8 mouse cellular contexts compared by ENCODE assay signal in genomic region chr4:135857597-135858186, GRCm38 (mm10). TPM values are rescaled to one million over a fixed set of nuclear protein-coding genes. Genes with fewer than 3 reads are reported as not detected.
DNase-seq lines count a peak whose midpoint lies in the region; ATAC-seq lines count a peak whose summit lies in the region.

No protein-coding gene starts in this region.

- WGBS in heart, embryonic 15.5 days: 8% methylated on average over 7 of the region's 7 CpGs

- ATAC-seq in heart, embryonic 15.5 days (replicated peaks; ENCODE audit: insufficient number of reproducible peaks, insufficient read depth, low FRiP score, low read depth): no peak
- ATAC-seq in cerebellum, adult (ENCODE audit: insufficient number of reproducible peaks, low FRiP score, low TSS enrichment): no peak

- peaks cover 43% of the 10 kb centered on the region for H3K4me1 ChIP-seq in heart, embryonic 15.5 days (replicated peaks)
- H3K4me1 ChIP-seq in brown adipose tissue, adult 24 weeks (ENCODE audit: control insufficient read depth, insufficient read depth, insufficient read length, low read length): peaks cover 7% of the 10 kb centered on the region

- H3K27me3 ChIP-seq in heart, embryonic 15.5 days: no peaks in the 10 kb centered on the region

- DNase-seq in heart, postnatal 25 days (ENCODE audit: low spot score): no peak
- DNase-seq in induced T-regulatory cell, adult 2 months (ENCODE audit: low read depth): peak; percentile 62
- peak; percentile 21 for DNase-seq in neural tube, embryonic 10.5 days (ENCODE audit: extremely low spot score, low spot score)
- DNase-seq in frontal cortex, adult 2 months (ENCODE audit: extremely low spot score in 1 of 2, low spot score in 1 of 2): no peak
- no peak for DNase-seq in adrenal gland, adult 18-20 months (ENCODE audit: low spot score in 2 of 2)

- no peaks in the 10 kb centered on the region for H3K9me3 ChIP-seq in heart, embryonic 15.5 days (replicated peaks)

- peaks cover 8% of the 10 kb centered on the region; the same call in 1 of the 2 replicates for H3K36me3 ChIP-seq in heart, embryonic 15.5 days

- peak overlapping the region; percentile 41 for H3K9ac ChIP-seq in heart, embryonic 15.5 days

- peak overlapping the region; percentile 97 for H3K4me3 ChIP-seq in heart, embryonic 15.5 days
- H3K4me3 ChIP-seq in brown adipose tissue, adult 24 weeks (ENCODE audit: insufficient read depth, low read depth, low read length): peak overlapping the region; percentile 98

- intact Hi-C loops in heart, postnatal 25 days (cut with DNase I): no loop called here

- peak overlapping the region; percentile 64 for H3K4me2 ChIP-seq in heart, embryonic 15.5 days

- H3K27ac ChIP-seq in heart, embryonic 15.5 days: 0 out of 2 replicates have a peak overlapping the region, but pooled peaks have one; percentile 13
- peak overlapping the region; percentile 56 for H3K27ac ChIP-seq in brown adipose tissue, adult 24 weeks (replicated peaks; ENCODE audit: low read depth, low read length)

RNA-seq across cellular contexts. Expression of gene Srsf10, which starts 2.1 kb away (rescaled TPM):
- polyA plus RNA-seq in heart, embryonic 15.5 days (2015; fragmentation: Nextera tagmentation; extraction: Ambion mirVana): 127 and 131 TPM in 2 replicates
- total RNA-seq in heart, postnatal 25 days (2021): 10 to 100 TPM; 41.7 to 47.7 TPM
- polyA plus RNA-seq in brown adipose tissue, adult 24 weeks (2012; ENCODE audit: insufficient read depth, insufficient read length, missing spikeins): 58.3 and 62.6 TPM in 2 replicates
- polyA plus RNA-seq in frontal cortex, adult 2 months (2012; rRNA removed): 68.2 and 68.5 TPM in 2 replicates
- 100 to 1,000 TPM in 1 of 2 experiments, 10 to 100 TPM in 1; 95.5 to 115 TPM for total RNA-seq in adrenal gland, adult 18-20 months (2021)

RNA-seq across cellular contexts. Expression of gene Pnrc2, which starts 16.0 kb away (rescaled TPM):
- 123 and 130 TPM in 2 replicates for polyA plus RNA-seq in heart, embryonic 15.5 days (2015; fragmentation: Nextera tagmentation; extraction: Ambion mirVana)
- 10 to 100 TPM; 57.7 to 67.0 TPM for total RNA-seq in heart, postnatal 25 days (2021)
- polyA plus RNA-seq in brown adipose tissue, adult 24 weeks (2012; ENCODE audit: insufficient read depth, insufficient read length, missing spikeins): 86.4 and 125 TPM in 2 replicates
- 63.1 and 68.6 TPM in 2 replicates for polyA plus RNA-seq in frontal cortex, adult 2 months (2012; rRNA removed)
- total RNA-seq in adrenal gland, adult 18-20 months (2021): 100 to 1,000 TPM in 1 of 2 experiments, 10 to 100 TPM in 1; 89.4 to 111 TPM

RNA-seq across cellular contexts. Expression of gene Cnr2, which starts 37.5 kb away (rescaled TPM):
- polyA plus RNA-seq in heart, embryonic 15.5 days (2015; fragmentation: Nextera tagmentation; extraction: Ambion mirVana): 0.49 and 0.55 TPM in 2 replicates
- under 1 TPM; 0.34 to 0.36 TPM for total RNA-seq in heart, postnatal 25 days (2021)
- 0.55 and 0.58 TPM in 2 replicates for polyA plus RNA-seq in brown adipose tissue, adult 24 weeks (2012; ENCODE audit: insufficient read depth, insufficient read length, missing spikeins)
- 0.11 and 0.14 TPM in 2 replicates for polyA plus RNA-seq in frontal cortex, adult 2 months (2012; rRNA removed)
- 1 to 10 TPM in 1 of 2 experiments, under 1 TPM in 1; 0.93 to 1.8 TPM for total RNA-seq in adrenal gland, adult 18-20 months (2021)

Comparison
In these comparisons a context has a peak if more than half of its experiments do, and no peak if none do; other contexts are left out.
1. DNase-seq: peak in induced T-regulatory cell, adult 2 months (single experiment) and neural tube, embryonic 10.5 days (single experiment); none in heart, postnatal 25 days (single experiment), frontal cortex, adult 2 months (0 of 2) and adrenal gland, adult 18-20 months (0 of 2).